Mouse (Mus musculus) cerebral cortex, adult 2 months (tissue): ENCODE measurements around the gene Bcorl1.

Experiments
- WGBS: fragments of 180-500 bp; shearing (Covaris S2); methylation state at CpG from one replicate; pipeline ENCODE4 v1.1.7; 2018; 5-methylcytosine and 5-hydroxymethylcytosine counted together

Gene Bcorl1

DNA sequence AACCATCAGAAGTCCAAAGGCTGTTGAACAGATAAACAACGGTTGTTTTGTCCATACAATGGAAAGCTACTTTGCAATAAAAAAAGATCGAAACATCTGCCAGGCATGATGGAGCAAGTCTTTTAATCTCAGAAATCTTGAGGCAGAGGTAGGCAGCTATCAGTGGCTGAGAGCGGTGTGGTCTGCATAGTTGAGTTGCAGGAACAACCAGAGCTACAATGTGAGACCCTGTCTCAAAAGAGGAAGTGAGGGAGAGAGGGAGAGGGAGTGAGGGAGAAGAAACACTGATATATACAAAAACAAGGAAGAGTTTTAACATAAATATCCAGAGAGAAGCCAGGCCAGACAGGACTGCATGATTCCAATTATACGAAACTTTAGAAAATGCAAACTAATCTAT is 103.5 kb downstream of the Bcorl1 start:
- 92% methylated on average over 4 of the region's 4 CpGs for WGBS

DNA sequence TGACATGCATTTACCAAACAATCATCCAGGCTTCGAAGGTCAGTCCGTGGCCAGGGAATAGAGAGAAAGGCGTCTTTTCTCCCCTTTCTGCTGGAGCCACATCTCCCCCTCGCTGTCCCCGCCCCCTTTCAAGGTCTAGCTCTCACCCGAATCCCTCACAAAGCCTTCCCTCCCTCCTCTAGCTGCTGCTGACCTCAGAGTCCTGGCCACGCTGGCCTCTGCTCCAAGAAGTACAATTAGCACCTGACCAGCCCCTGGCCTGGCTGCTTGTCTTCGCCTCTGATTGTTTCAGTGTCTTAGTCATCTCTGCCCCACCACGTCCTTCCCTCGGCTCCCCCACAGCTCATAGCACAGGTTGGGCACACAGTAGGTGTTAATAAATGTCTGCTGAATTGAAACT is 108.5 kb downstream of the Bcorl1 start:
- WGBS, result 70% methylated on average over 10 of the region's 10 CpGs

DNA sequence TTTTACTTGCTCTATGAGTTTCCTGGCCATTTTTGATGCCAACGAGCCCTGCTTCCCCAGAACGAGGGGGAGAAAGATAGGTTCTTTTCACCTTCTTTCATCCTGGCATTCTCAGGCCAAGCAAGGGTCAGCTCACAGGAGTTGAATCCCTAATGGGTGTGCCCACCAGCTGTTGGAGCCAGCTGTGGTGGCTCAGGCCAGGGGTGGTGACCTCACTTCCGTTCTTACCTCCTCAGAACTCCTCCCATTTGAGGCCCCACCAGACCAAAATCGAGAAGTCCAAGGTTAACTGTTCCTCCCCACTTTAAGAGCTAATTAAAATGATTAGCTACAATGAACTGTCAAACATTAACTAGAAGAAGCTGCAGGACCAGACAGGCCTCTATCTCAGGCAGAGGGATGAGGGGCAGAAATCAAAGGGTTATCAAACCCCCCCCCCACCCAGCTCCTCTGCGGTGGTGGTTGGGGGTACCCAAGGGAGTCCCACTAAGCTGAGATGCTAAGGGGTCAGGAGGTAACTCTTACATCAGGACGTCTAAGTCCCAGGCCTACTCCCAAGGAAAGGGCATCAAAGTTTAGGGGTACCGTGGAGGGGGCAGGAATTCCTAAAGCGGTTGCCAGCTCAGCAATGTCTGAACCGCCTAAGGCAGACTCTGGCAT is 111.2 kb downstream of the Bcorl1 start:
- WGBS, result 57% methylated on average over 9 of the region's 9 CpGs

DNA sequence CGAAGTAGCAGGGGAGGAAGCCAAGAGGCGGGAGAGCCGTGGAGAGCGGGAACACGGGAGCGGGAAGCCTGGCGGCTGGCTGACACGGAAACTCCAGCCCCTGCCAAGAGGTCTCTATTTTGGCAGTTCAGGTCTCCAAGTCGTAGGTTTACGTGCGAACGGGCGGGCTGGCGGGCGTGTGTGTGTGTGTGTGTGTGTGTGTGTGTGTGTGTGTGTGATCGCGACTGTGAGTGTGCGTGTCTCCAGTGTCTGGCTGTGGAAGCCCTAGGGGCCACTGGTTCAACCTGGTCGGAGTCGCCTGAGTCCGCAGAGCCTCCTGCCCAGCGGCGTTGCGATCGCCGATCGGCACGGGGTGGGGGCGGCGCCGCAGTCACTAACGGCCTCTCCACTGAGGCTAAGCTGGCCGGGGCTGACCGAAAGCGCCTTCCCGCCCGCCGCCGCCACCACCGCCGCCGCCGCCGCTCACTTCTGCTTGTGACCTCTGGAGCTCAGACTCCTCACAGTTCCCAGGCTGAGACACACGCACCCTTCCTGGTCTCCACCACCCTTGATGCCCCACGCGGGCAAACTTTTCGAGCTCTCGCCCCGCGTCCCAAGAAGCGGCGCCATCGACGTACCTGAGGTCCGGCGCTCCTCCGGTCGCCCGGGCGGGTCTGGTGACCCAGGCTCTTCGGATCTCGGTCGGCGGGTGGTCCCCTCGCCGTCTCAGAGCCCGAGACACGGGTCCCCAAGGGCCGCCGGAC is 111.9 kb downstream of the Bcorl1 start:
- 5% methylated on average over 46 of the region's 71 CpGs for WGBS

DNA sequence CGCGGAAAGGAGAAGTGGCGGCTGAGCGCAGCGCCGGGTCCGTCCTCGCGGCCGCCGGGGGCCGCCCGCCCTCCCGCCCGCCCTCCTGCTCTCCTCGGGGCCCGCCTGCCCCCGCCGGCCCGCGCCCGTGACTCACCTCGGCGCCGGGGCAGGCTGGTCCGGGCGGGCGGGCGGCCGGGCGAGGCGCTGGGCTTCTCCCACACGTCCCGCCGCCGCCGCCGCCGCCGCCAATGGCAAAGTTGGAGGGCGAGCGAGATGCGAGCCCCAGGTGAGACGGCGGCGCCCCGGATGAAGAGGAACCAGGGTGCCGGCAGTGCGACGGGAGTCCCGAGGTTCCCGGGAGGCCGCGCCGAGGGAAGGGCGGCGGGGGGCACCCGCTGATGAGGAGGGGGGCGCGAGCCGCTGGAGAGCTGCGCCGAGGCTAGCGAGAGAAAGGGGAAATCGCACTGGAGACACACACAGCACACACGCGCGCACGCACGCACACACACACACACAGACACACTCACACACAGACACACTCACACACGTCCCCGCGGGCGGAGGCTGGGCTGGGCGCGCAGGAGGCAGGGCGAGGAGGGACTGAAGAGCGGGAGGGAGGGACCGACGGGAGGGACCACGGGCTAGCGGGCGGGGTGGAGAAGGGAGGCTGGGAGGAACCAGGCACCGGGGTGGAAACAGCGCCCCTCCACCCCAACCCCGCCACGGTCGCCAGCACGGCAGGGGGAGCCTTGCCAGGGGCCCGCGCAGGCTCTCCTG is 112.8 kb downstream of the Bcorl1 start:
- WGBS, result 6% methylated on average over 73 of the region's 91 CpGs

DNA sequence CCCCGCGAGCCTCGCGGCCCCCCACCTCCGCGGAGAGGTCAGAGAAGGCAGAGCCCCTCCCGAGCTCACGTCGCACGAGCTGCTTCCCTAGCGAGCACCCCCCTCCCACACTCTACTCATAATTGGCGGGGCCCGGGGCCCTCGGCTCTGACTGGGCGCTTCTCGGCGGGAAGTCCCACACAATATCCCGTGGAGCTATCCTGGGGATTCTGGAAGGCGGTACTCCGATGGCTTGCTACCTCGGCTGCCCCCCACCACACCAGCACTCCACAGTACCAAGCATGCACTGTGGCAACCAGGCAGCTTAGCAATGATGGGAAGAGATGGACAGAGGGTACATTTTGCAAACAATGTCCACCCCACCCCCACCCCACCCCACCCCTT is 113.3 kb downstream of the Bcorl1 start:
- WGBS, result 18% methylated on average over 19 of the region's 21 CpGs

DNA sequence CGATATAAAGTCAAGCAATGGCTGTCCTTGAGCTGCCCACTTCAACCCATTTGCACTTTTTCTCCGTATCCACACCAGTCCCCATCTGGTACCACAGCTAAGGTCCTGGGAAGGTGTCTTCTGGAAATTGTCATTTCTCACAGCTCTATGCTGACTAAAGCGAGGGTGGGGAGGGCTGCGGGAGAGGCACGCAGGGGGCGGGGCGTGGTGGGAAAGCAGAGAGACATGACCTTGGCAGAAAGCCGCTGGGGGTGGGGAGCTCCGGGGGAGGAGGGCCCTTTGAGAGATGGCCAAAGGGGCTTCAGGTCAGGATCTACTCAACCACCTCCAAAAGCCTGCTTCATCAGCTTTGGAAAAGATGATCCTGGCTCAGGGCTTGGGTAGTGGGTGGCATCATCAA is 113.9 kb downstream of the Bcorl1 start:
- 40% methylated on average over 9 of the region's 9 CpGs for WGBS

DNA sequence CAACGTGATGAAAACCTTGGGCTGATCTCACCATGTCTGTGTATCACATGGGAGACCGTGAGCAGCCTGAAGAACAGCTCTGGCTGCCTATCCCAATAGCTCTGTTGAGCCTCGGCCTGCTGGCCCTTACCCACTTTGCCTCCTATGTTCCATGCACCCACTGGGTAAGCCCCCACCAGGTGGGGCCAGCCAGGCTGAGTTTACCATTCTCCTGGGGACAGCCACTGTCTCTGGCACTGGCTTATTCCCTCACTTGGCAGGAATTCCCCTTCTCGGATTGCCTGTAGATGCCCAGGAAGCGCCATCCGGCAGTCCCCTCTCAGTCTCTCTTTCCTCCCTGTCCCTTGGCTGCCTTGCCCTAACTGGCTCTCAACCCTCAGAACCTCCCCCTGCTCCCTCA is 115.8 kb downstream of the Bcorl1 start:
- WGBS, result 80% methylated on average over 6 of the region's 6 CpGs
